Mouse (Mus musculus) CH12.LX (cell line): Measurements from ENCODE around the gene Wdr38. TPM values are rescaled to one million over a fixed set of nuclear protein-coding genes. Genes with fewer than 3 reads are reported as not detected.

Experiments used
- DNase-seq: peaks from one replicate; pipeline ENCODE4 v3.0.0-alpha.2; 2013; ENCODE audit errors: extremely low read depth
- H3K27ac ChIP-seq: 2 replicates; pipeline ENCODE4 v1.5.1; 2012; ENCODE audit warnings: low read depth, mild to moderate bottlenecking, control low read depth, moderate library complexity; ENCODE audit not compliant: insufficient read depth
- H3K27me3 ChIP-seq: replicated peaks from 2 replicates; pipeline ENCODE3; 2012; ENCODE audit warnings: inconsistent platforms
- H3K36me3 ChIP-seq, 2 experiments: replicated peaks in 1 of 2; 2 replicates each; pipeline versions ENCODE3 to v1.6.1; 2012; ENCODE audit warnings: inconsistent platforms in 1 of 2, low read length in 1 of 2, mild to moderate bottlenecking in 1 of 2, mixed read lengths in 1 of 2, moderate library complexity in 1 of 2; ENCODE audit not compliant: control insufficient read depth in 1 of 2, insufficient read depth in 1 of 2
- H3K4me1 ChIP-seq, 2 experiments: 2 replicates each; pipeline ENCODE4 v1.6.1; 2012; ENCODE audit warnings: inconsistent platforms in 1 of 2, moderate library complexity in 1 of 2; ENCODE audit not compliant: insufficient read depth in 2 of 2, control insufficient read depth in 1 of 2
- H3K4me2 ChIP-seq: 2 replicates; pipeline ENCODE4 v1.6.1; 2012; ENCODE audit warnings: low read depth, mild to moderate bottlenecking, control low read depth; ENCODE audit not compliant: poor library complexity, insufficient read depth, severe bottlenecking
- H3K4me3 ChIP-seq, 3 experiments: fragments of 150-350 bp in 1 of 3; sonication (generic) in 1 of 3; replicated peaks in 1 of 3; 2 replicates each; pipeline versions ENCODE3 to v1.5.1; 2011 to 2012; ENCODE audit warnings: low read depth in 2 of 3, low read length in 2 of 3, mild to moderate bottlenecking in 2 of 3, moderate library complexity in 2 of 3, control low read depth in 1 of 3, improper control_type of control experiment in 1 of 3, inconsistent platforms in 1 of 3, mixed read lengths in 1 of 3; ENCODE audit not compliant: poor library complexity in 1 of 3
- H3K79me2 ChIP-seq: replicated peaks from 2 replicates; pipeline ENCODE4 v1.6.1; 2012; ENCODE audit warnings: mild to moderate bottlenecking, moderate library complexity; ENCODE audit not compliant: control insufficient read depth, poor library complexity, insufficient read depth, severe bottlenecking; ENCODE audit errors: extremely low read depth
- H3K9ac ChIP-seq: 2 replicates; pipeline ENCODE4 v1.6.1; 2012; ENCODE audit warnings: low read depth, mild to moderate bottlenecking, control low read depth, moderate library complexity; ENCODE audit not compliant: insufficient read depth
- H3K9me3 ChIP-seq: replicated peaks from 2 replicates; pipeline ENCODE3; 2012; ENCODE audit warnings: low read length, inconsistent platforms, mixed read lengths
- MXI1 ChIP-seq: IDR thresholded peaks from 2 replicates; pipeline ENCODE4 v1.6.1; 2011; ENCODE audit warnings: mild to moderate bottlenecking, low read depth, low read length, improper control_type of control experiment
- dilution Hi-C: fragments of 300-500 bp; cut with MboI; formaldehyde crosslinking; loops from 2 replicates; pipeline ENCODE4 v1.14.3; 2020; ENCODE audit warnings: low sequenced_read_pairs; ENCODE audit not compliant: extremely low pct_unique_long_range_greater_than_20kb, extremely low pct_ligation_motif_present
- in situ Hi-C: fragments of 300-500 bp; cut with MboI; formaldehyde crosslinking; loops from 3 replicates; pipeline ENCODE4 v1.14.3; 2019; ENCODE audit warnings: low sequenced_read_pairs, low pct_ligation_motif_present, low pct_unique_long_range_greater_than_20kb, mixed read lengths
- polyA plus RNA-seq: library from polyadenylated mRNA; unstranded; fragments of >175 nt; gene quantifications from 2 replicates; pipeline ENCODE4 v1.2.1, GENCODE M21; 2012; ENCODE audit warnings: low read depth; ENCODE audit not compliant: insufficient read length
- total RNA-seq, 2 experiments: library from RNA; depleted of rRNA; stranded (reverse); fragments of 300-350 nt in 1 of 2; fragments of >200 nt in 1 of 2; gene quantifications; 2 replicates each; pipeline ENCODE4 v1.2.3; 2012 to 2014

Wdr38 gene
- total and polyA plus RNA-seq, 3 experiments: 0.28 to 1.0 (median 0.40) TPM

DNA sequence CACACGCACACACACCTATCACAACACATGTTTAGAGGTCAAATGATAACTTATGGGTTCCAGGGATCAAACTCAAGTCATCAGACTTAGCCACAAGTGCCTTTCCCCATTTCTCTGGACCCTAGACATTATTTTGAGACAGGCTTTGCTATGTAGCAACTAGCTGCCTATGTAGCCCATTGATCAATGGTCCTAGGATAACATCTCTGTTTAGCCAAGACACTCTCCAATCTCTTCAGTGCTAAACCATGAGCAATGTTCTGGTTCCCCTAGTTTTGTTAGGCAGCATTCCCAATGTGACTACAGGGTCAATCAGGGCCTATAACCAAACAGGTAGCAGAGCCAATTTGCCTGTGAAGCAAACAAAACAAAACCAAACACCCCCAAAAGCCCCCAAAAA, 51.2 kb downstream of the Wdr38 start:
- no peak overlapping the region for H3K27ac ChIP-seq
- no peak overlapping the region for H3K9ac ChIP-seq
- TF ChIP-seq MXI1: no peak
- TF ChIP-seq, all 38 proteins: peak for 0
- H3K27me3 ChIP-seq: no peaks in the 10 kb centered on the region
- H3K79me2 ChIP-seq: no peaks in the 10 kb centered on the region
- no peak overlapping the region for H3K4me2 ChIP-seq
- no peaks in the 10 kb centered on the region for H3K4me1 ChIP-seq
- no peaks in the 10 kb centered on the region for H3K9me3 ChIP-seq
- no peak overlapping the region for H3K4me3 ChIP-seq
- dilution Hi-C loops: no loop called here
- in situ Hi-C loops: no loop called here
- H3K36me3 ChIP-seq: peaks cover 37 to 82% of the 10 kb centered on the region in 2 experiments
- DNase-seq: no peak

Other genes with a start within 250 kb of the Wdr38 start
- 5.8 and 6.1 TPM in 2 replicates for gene Nr6a1, start 69.8 kb upstream of the Wdr38 start, total RNA-seq (2012; rRNA removed)
- 5.0 and 5.6 TPM in 2 replicates for gene Nr6a1, start 69.8 kb upstream of the Wdr38 start, total RNA-seq (2014; rRNA removed)
- gene Nr6a1, start 69.8 kb upstream of the Wdr38 start, polyA plus RNA-seq: 6.1 and 6.2 TPM in 2 replicates
- 3.9 and 4.3 TPM in 2 replicates for gene Olfml2a, start 65.5 kb upstream of the Wdr38 start, total RNA-seq (2012; rRNA removed)
- gene Olfml2a, start 65.5 kb upstream of the Wdr38 start, total RNA-seq (2014; rRNA removed): 4.7 and 5.5 TPM in 2 replicates
- gene Olfml2a, start 65.5 kb upstream of the Wdr38 start, polyA plus RNA-seq: 8.4 and 8.5 TPM in 2 replicates
- gene Arpc5l, start 7.9 kb downstream of the Wdr38 start, total RNA-seq (2012; rRNA removed): 139 and 148 TPM in 2 replicates
- 300 and 309 TPM in 2 replicates for gene Arpc5l, start 7.9 kb downstream of the Wdr38 start, total RNA-seq (2014; rRNA removed)
- gene Arpc5l, start 7.9 kb downstream of the Wdr38 start, polyA plus RNA-seq: 212 and 219 TPM in 2 replicates
- 2,171 and 2,515 TPM in 2 replicates for gene Rpl35, start 8.1 kb downstream of the Wdr38 start, total RNA-seq (2012; rRNA removed)
- 976 and 984 TPM in 2 replicates for gene Rpl35, start 8.1 kb downstream of the Wdr38 start, total RNA-seq (2014; rRNA removed)
- gene Rpl35, start 8.1 kb downstream of the Wdr38 start, polyA plus RNA-seq: 649 and 718 TPM in 2 replicates
- 7.8 and 8.8 TPM in 2 replicates for gene Golga1, start 68.1 kb downstream of the Wdr38 start, total RNA-seq (2012; rRNA removed)
- gene Golga1, start 68.1 kb downstream of the Wdr38 start, total RNA-seq (2014; rRNA removed): 8.2 and 8.6 TPM in 2 replicates
- gene Golga1, start 68.1 kb downstream of the Wdr38 start, polyA plus RNA-seq: 10.1 and 11.5 TPM in 2 replicates
- gene Scai, start 193.3 kb downstream of the Wdr38 start, total RNA-seq (2012; rRNA removed): 4.2 and 4.4 TPM in 2 replicates
- 4.7 and 8.3 TPM in 2 replicates for gene Scai, start 193.3 kb downstream of the Wdr38 start, total RNA-seq (2014; rRNA removed)
- gene Scai, start 193.3 kb downstream of the Wdr38 start, polyA plus RNA-seq: 4.8 and 7.9 TPM in 2 replicates
- 24.9 and 33.7 TPM in 2 replicates for gene Ppp6c, start 229.0 kb downstream of the Wdr38 start, total RNA-seq (2012; rRNA removed)
- gene Ppp6c, start 229.0 kb downstream of the Wdr38 start, total RNA-seq (2014; rRNA removed): 79.8 and 83.3 TPM in 2 replicates
- 68.7 and 70.4 TPM in 2 replicates for gene Ppp6c, start 229.0 kb downstream of the Wdr38 start, polyA plus RNA-seq